Mouse (Mus musculus): Measurements from ENCODE around the gene Plekhs1.
"Not testable (repeated sequence)": the region's sequence is repeated elsewhere in the genome, so short reads cannot be mapped to it uniquely, and the experiment has no call there.

Gene Plekhs1

DNA sequence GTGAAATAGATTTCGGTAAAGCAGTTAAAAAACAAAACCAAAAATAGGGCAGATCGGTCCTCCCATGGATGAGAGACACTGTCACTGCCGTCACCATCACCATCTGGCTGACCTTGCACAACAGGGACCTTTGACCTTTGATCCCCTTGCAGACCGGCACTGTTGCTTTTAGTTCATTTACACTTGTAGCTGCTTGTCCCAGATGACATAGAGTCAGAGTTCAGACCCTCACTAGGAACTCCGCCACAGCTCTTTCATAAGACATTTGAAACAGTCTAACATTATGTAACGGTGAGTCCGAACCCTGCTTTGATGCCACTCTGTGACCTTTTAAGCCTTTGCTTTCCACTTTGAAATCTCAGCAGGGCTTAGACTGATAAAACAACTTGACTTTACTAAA is 58.0 kb downstream of the Plekhs1 start:
- not testable (repeated sequence) for DNase-seq (ENCODE audit: low spot score in 2 of 2)

DNA sequence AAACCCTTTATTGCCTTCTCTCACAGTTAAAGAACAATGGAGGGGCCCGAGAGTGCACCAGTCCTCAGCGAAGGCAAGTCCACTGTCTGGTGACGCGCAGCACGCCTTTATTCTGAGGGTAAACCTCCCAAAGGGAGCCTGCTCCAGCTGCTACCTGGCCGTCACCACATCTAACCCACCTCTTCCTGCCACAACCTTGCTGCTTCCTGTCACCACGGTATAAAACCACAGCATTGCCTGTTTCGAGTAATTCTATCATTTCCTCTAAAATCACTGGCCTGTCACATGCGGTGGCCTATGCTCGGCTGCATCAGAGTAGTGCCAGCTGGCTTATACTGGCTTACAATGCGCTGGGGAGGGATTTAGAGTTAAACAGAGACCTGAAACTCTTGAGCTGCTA is 69.1 kb downstream of the Plekhs1 start:
- DNase-seq (ENCODE audit: low spot score in 2 of 2), result not testable (repeated sequence)

DNA sequence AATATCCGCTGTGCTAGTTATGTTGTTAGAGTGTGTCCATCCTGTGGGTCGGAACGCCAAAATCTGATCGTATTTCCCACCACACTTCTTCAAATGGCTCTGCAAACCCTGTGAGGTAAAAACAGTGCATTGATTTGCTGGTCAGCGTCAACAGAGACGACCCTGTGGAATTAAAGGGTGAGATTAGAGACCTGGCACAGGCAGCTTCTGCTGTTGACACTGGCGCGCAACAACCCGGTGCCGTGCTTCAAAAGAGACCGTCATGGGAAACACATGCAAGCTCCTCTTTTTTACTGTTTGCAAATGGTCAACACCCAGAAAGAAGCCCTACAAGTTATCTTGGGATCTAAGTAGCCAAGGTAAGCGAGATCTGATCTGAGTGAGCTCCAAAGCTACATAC is 69.8 kb downstream of the Plekhs1 start:
- no peak for DNase-seq (ENCODE audit: low spot score in 2 of 2)

DNA sequence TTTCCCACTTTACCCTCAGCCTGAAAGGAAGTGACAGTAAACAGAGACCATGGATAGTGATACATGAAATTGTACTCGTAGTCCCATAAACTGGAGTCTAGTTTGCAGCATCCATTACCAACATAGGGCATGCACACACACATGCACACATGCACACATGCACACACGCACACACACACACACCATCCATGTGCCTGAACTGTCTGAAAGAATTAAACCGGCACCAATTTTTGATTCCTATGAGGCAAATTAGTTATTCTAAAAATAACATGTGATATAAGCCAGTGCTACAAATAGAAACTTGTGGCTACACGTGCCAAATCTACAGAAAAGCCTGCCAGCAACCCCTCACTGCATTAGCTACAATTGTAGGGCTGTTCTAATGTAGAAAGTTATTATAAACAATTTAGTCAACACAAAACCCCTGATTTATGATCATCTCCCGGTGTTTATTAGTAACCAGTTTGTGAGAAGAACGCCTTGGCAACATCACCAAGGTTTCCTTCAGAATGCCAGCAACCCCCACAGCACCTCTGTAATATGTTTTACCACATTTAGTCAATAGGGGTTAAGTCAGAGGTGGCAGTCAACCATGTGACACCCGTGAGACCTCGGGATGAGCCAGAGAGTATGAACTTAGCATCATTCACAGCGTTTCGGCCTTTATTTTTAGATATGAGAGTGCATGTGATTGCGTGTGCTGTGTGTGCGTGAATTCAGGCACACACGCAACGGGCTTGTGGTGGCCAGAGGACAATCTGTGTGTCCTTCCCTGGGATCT is 72.0 kb downstream of the Plekhs1 start:
- DNase-seq (ENCODE audit: low spot score in 2 of 2), result no peak

DNA sequence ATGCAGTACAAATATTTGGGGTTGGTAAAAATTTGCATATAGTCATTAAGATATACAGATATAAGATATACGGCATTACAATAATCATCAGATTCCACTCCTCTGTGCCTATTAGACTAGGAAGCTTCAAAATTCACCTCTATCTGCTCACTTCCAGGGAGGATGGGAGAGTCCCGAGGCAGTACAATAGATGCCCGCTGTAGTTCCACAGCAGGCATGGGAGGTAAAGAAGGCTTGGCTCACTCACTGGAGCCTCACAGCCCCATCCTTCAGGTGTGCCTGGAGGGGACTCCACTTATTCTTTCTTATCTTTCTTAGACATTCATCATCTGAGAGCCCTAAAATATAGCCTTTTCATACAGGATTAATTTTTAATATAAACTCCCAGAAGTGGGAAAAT is 72.9 kb downstream of the Plekhs1 start:
- DNase-seq (ENCODE audit: low spot score in 2 of 2), result no peak

DNA sequence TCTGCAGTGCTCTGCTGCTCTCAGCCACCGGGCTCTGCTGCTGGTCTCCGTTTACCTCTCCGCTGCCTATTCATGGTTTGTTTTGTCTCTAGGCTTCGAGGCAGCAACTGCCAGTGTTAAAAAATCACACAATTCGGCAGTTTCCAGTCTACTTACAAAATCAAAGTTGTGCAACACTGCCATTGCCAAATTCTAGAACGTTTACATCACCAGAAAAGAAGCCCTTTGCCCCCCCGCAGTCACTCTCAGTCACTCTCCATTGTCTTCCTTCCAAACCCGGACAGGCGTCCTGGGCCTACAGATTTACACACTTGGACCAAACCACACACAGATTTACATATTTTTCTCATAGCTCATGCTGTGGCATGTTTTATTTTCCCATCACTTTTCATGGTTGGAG is 73.6 kb downstream of the Plekhs1 start:
- DNase-seq (ENCODE audit: low spot score in 2 of 2), result no peak

DNA sequence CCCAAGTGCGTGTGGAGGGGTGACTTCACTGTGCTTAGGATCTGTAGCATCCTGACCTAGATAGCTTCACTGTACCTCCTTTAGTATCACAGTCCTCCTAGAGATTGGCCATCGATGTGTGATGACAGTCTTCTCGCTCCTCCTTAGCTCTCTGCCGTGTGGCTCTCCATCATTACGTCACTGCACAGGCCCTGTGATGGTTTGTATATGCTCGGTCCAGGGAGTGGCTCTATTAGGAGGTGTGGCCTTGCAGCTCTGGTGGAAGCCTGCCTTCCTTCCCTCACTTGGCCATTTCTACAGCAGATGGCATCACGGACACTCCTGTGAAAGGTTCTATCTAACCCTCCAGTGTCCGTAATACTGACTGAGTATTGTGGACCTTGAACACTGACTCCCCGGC is 74.3 kb downstream of the Plekhs1 start:
- no peak for DNase-seq (ENCODE audit: low spot score in 2 of 2)

Data from thymus, postnatal 10 days (tissue).